Comparison of ENCODE assay signal across 8 mouse cellular contexts in genomic region chr3:33918785-33919184, GRCm38 (mm10).
A peak's percentile ranks its signal among the peaks of the same experiment; 100 is the strongest.
DNase-seq lines count a peak whose midpoint lies in the region; ATAC-seq and TF ChIP-seq lines count a peak whose summit lies in the region.

No protein-coding gene starts in this region.

- H3K4me2 ChIP-seq in kidney, embryonic 15.5 days, result no peak overlapping the region
- H3K4me2 ChIP-seq in neural tube, embryonic 15.5 days, result no peak overlapping the region

- WGBS in kidney, embryonic 15.5 days, result 12% methylated on average over 10 of the region's 10 CpGs
- WGBS in liver, adult 2 months, result 6% methylated on average over 10 of the region's 10 CpGs
- 8% methylated on average over 10 of the region's 10 CpGs for WGBS in neural tube, embryonic 15.5 days

- ATAC-seq in kidney, embryonic 15.5 days (replicated peaks; ENCODE audit: low FRiP score), result 0 out of 2 replicates have a peak, but pooled peaks have one; percentile 33
- peak; percentile 73; the same call in 1 of the 2 replicates for ATAC-seq in neural tube, embryonic 15.5 days (ENCODE audit: low FRiP score)

- no peak overlapping the region for H3K4me3 ChIP-seq in kidney, embryonic 15.5 days (replicated peaks)
- no peak overlapping the region for H3K4me3 ChIP-seq in liver, adult 2 months (ENCODE audit: insufficient read depth, low read depth, low read length)
- H3K4me3 ChIP-seq in neural tube, embryonic 15.5 days (replicated peaks), result no peak overlapping the region

- peak; percentile 88 for TF ChIP-seq CTCF in liver, adult 2 months (IDR thresholded peaks at IDR 0.05; ENCODE audit: low read depth, low read length)

- H3K9ac ChIP-seq in kidney, embryonic 15.5 days, result no peak overlapping the region
- no peak overlapping the region for H3K9ac ChIP-seq in liver, adult 2 months (ENCODE audit: low read depth, low read length)
- H3K9ac ChIP-seq in neural tube, embryonic 15.5 days (replicated peaks), result no peak overlapping the region

- 0 out of 2 replicates have a peak, but pooled peaks cover 2% of the 10 kb centered on the region for H3K27me3 ChIP-seq in kidney, embryonic 15.5 days
- no peaks in the 10 kb centered on the region for H3K27me3 ChIP-seq in liver, adult 2 months (ENCODE audit: control insufficient read depth, insufficient read depth, low read length)
- H3K27me3 ChIP-seq in neural tube, embryonic 15.5 days (replicated peaks), result peaks cover 16% of the 10 kb centered on the region

- no peaks in the 10 kb centered on the region for H3K79me2 ChIP-seq in liver, adult 2 months (ENCODE audit: control insufficient read depth, insufficient read depth, low read length)

- no peak for TF ChIP-seq POLR2A in liver, adult 2 months (IDR thresholded peaks at IDR 0.05; ENCODE audit: extremely low read depth, insufficient read depth, low read length)

- intact Hi-C loops in gastrocnemius, postnatal 14 days (cut with DNase I; ENCODE audit: low total_unique reads), result loop anchor here (5.0 kb wide), 1 partner anchor 91 kb away; no protein-coding TSS in a partner anchor

- H3K4me1 ChIP-seq in kidney, embryonic 15.5 days, result no peaks in the 10 kb centered on the region
- no peaks in the 10 kb centered on the region for H3K4me1 ChIP-seq in liver, adult 2 months (ENCODE audit: control insufficient read depth, insufficient read depth, low read length)
- no peaks in the 10 kb centered on the region for H3K4me1 ChIP-seq in neural tube, embryonic 15.5 days

- peak; percentile 50 to 65 for DNase-seq in urinary bladder, adult 18-20 months (ENCODE audit: low spot score in 2 of 2)
- DNase-seq in urinary bladder, postnatal 10 days (ENCODE audit: low spot score), result no peak
- peak; percentile 76 to 80 for DNase-seq in cerebellum, postnatal 36 days
- peak; percentile 73 for DNase-seq in gastrocnemius, postnatal 14 days
- DNase-seq in liver, adult 2 months (ENCODE audit: extremely low read depth, low read depth, low spot score), result peak; percentile 24
- peak; percentile 94 for DNase-seq in testis, postnatal 10 days (ENCODE audit: low spot score)

- H3K9me3 ChIP-seq in kidney, embryonic 15.5 days (replicated peaks), result no peaks in the 10 kb centered on the region
- H3K9me3 ChIP-seq in neural tube, embryonic 15.5 days (replicated peaks), result no peaks in the 10 kb centered on the region

- H3K36me3 ChIP-seq in kidney, embryonic 15.5 days, result no peaks in the 10 kb centered on the region
- H3K36me3 ChIP-seq in liver, adult 2 months (ENCODE audit: control insufficient read depth, insufficient read depth, low read length), result no peaks in the 10 kb centered on the region
- no peaks in the 10 kb centered on the region for H3K36me3 ChIP-seq in neural tube, embryonic 15.5 days

- no peak overlapping the region for H3K27ac ChIP-seq in kidney, embryonic 15.5 days
- no peak overlapping the region for H3K27ac ChIP-seq in liver, adult 2 months (replicated peaks; ENCODE audit: insufficient read depth, low read depth, low read length)
- H3K27ac ChIP-seq in neural tube, embryonic 15.5 days (replicated peaks), result no peak overlapping the region
